Mouse (Mus musculus) kidney, adult 2 months (tissue): ENCODE results near the gene Tcf25. TPM values are rescaled to one million over a fixed set of nuclear protein-coding genes. Genes with fewer than 3 reads are reported as not detected.

Source experiments
- DNase-seq: peaks from one replicate; pipeline ENCODE4 v3.0.0; 2021
- H3K27ac ChIP-seq: fragments of 200-500 bp; 2 replicates; pipeline ENCODE4 v1.5.1; 2012; ENCODE audit warnings: low read depth, low read length, control low read depth, inconsistent platforms; ENCODE audit not compliant: insufficient read depth
- H3K27me3 ChIP-seq: fragments of 200-500 bp; replicated peaks from 2 replicates; pipeline ENCODE4 v1.6.1; 2012; ENCODE audit warnings: mild to moderate bottlenecking, moderate library complexity, low read length, inconsistent platforms; ENCODE audit not compliant: control insufficient read depth, insufficient read depth
- H3K36me3 ChIP-seq: fragments of 200-500 bp; 2 replicates; pipeline ENCODE4 v1.6.1; 2012; ENCODE audit warnings: mild to moderate bottlenecking, moderate library complexity, low read length, inconsistent platforms; ENCODE audit not compliant: control insufficient read depth, insufficient read depth
- H3K4me1 ChIP-seq: fragments of 200-500 bp; 2 replicates; pipeline ENCODE4 v1.6.1; 2011; ENCODE audit warnings: low read length; ENCODE audit not compliant: control insufficient read depth, insufficient read depth
- H3K4me3 ChIP-seq: fragments of 200-500 bp; 2 replicates; pipeline ENCODE4 v1.5.1; 2011; ENCODE audit warnings: mild to moderate bottlenecking, low read depth, low read length, control low read depth; ENCODE audit not compliant: insufficient read depth
- CTCF ChIP-seq: fragments of 200-500 bp; conservative IDR thresholded peaks from 2 replicates; pipeline ENCODE4 v1.5.1; 2011; ENCODE audit warnings: low read depth, mild to moderate bottlenecking, control low read depth, low read length, moderate library complexity, mixed read lengths; ENCODE audit not compliant: insufficient read depth, insufficient read length
- POLR2A ChIP-seq: fragments of 200-500 bp; IDR thresholded peaks from one replicate; pipeline ENCODE4 v1.6.1; 2011; ENCODE audit warnings: low read depth, low read length, control low read depth
- WGBS: fragments of 180-500 bp; shearing (Covaris S2); methylation state at CpG from one replicate; pipeline ENCODE4 v1.1.7; 2018; 5-methylcytosine and 5-hydroxymethylcytosine counted together
- polyA plus RNA-seq: library from polyadenylated mRNA; depleted of rRNA; stranded (reverse); fragments of >200 nt; gene quantifications from 2 replicates; pipeline ENCODE4 v1.2.3, GENCODE M21; 2012

Tcf25 gene
- polyA plus RNA-seq, 1 experiment = 164 TPM

- Histone ChIP-seq H3K27me3 (no peaks in the 10 kb centered on the region), H3K4me1 (peaks cover 7% of the 10 kb centered on the region; the same call in 1 of the 2 replicates), H3K27ac (peak overlapping the region; percentile 58), H3K36me3 (no peaks in the 10 kb centered on the region), H3K4me3 (no peak overlapping the region)
- peak; percentile 87 for DNase-seq
- 21% methylated on average over 9 of the region's 9 CpGs for WGBS
- no peak for TF ChIP-seq CTCF
- TF ChIP-seq POLR2A = no peak
Measured at GRCm38 (mm10) chr8:123348237-123348843, 25.2 kb upstream of the Tcf25 start.

DNA sequence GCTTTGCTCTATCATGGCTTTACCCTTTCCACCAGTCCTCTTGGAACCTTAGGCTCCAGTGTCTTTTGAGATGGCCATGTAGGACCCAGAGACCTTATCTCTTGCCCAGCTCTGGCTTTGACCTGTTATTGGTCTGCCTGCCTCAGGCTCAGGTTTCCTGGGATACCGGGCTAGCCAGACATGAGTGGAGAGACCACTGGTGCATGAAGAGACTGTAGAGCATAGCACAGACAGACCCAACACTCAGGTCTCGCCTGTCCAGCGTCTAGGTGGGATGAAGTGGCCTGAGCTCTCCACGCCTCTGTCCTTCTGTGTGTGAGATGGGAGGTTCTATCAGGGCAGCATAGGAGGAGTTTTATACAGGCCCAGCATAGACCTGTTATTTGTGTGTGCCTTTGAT lies 24.5 kb upstream of the Tcf25 start:
- Histone ChIP-seq H3K27me3 (no peaks in the 10 kb centered on the region), H3K27ac (peak overlapping the region; percentile 58; the same call in 1 of the 2 replicates), H3K4me1 (peaks cover 7% of the 10 kb centered on the region; the same call in 1 of the 2 replicates), H3K4me3 (no peak overlapping the region), H3K36me3 (no peaks in the 10 kb centered on the region)
- TF ChIP-seq CTCF (no peak), POLR2A (no peak)
- no peak for DNase-seq
- 48% methylated on average over 4 of the region's 4 CpGs for WGBS

GRCm38 (mm10) chr8:123352118-123352517 lies 21.4 kb upstream of the Tcf25 start:
- TF ChIP-seq CTCF (no peak), POLR2A (no peak)
- DNase-seq = no peak
- no peaks in the 10 kb centered on the region for H3K36me3 ChIP-seq
- WGBS = 78% methylated on average over 12 of the region's 12 CpGs
- H3K27me3 ChIP-seq = no peaks in the 10 kb centered on the region
- no peak overlapping the region for H3K4me3 ChIP-seq
- peaks cover 7% of the 10 kb centered on the region; the same call in 1 of the 2 replicates for H3K4me1 ChIP-seq
- H3K27ac ChIP-seq = no peak overlapping the region

DNA sequence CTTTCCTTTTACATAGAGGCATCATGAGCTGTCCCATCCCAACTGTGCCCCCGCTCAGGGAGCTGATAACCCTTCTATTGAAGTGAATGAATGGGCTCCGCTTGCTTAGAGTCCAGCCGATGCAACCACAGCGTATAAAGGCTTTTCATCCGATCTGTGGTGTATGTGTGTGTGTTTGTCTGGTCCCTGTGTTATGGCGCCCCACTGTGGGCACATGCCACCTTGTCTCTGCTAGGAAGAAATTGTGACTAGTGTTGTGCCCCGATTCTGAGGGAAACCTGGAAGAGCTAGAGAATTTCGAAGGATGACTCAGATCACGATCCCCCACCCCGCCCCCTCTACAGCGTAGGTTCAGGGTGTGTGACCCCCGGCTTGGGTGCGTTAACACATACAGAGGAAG lies 20.8 kb upstream of the Tcf25 start:
- no peak for TF ChIP-seq POLR2A
- peak; percentile 87 for TF ChIP-seq CTCF
- Histone ChIP-seq H3K27me3 (no peaks in the 10 kb centered on the region), H3K27ac (no peak overlapping the region), H3K4me1 (peaks cover 7% of the 10 kb centered on the region; the same call in 1 of the 2 replicates), H3K36me3 (no peaks in the 10 kb centered on the region), H3K4me3 (no peak overlapping the region)
- peak; percentile 70 for DNase-seq
- 30% methylated on average over 13 of the region's 13 CpGs for WGBS

DNA sequence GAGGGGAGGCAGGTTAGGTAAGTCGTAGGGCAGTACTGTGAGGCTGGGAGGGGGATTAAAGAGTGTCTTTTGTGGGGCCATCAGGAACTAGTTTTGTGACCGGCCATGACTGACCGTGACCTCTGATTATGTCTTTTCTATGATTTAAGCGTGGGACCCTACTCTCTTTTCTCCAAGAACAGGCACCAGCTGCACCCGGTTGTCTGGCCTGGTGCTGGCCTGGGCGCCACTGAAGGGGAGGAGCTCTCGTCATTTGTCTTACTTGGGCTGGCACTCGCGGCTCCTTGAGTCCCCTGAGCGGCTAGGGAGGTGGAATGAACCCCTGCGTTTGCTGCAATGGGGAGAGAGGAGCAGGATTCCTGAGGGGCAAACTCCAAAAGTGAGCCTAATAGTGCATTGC lies 20.3 kb upstream of the Tcf25 start:
- 40% methylated on average over 11 of the region's 11 CpGs for WGBS
- H3K4me1 ChIP-seq = peaks cover 7% of the 10 kb centered on the region; the same call in 1 of the 2 replicates
- TF ChIP-seq POLR2A = no peak
- TF ChIP-seq CTCF = no peak
- DNase-seq = no peak
- no peak overlapping the region for H3K4me3 ChIP-seq
- H3K27me3 ChIP-seq = no peaks in the 10 kb centered on the region
- H3K36me3 ChIP-seq = no peaks in the 10 kb centered on the region
- no peak overlapping the region for H3K27ac ChIP-seq

GRCm38 (mm10) chr8:123361082-123361739 lies 12.3 kb upstream of the Tcf25 start:
- DNase-seq = peak; percentile 89
- 49% methylated on average over 12 of the region's 12 CpGs for WGBS
- peak; percentile 97; the same call in 1 of the 2 replicates for TF ChIP-seq CTCF
- TF ChIP-seq POLR2A = no peak

DNA sequence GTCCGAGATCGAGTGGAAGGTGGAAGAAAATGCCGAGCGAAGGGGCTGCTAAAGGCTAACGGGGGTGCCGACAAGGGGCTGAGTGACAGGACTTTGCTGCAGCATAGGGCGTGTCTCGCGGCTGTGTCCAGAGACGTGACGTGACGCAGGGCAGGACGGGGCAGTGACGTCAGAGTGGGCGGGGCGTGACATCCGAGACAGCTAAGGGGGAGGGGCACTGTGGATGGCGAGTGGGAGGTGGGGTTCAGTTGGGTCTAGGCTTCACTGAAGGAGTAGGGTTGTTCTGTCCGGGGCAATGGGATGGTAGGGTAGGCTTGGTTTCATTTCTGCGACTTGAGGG lies 656 bp downstream of the Tcf25 start:
- no peaks in the 10 kb centered on the region for H3K27me3 ChIP-seq
- H3K36me3 ChIP-seq = no peaks in the 10 kb centered on the region
- TF ChIP-seq POLR2A (peak; percentile 38), CTCF (no peak)
- peak; percentile 96 for DNase-seq
- peak overlapping the region; percentile 93 for H3K27ac ChIP-seq
- H3K4me1 ChIP-seq = peaks cover 5% of the 10 kb centered on the region; the same call in 1 of the 2 replicates
- H3K4me3 ChIP-seq = peak overlapping the region; percentile 76
- WGBS = under 1% methylated on average over 20 of the region's 20 CpGs

More at GRCm38 (mm10) chr8:123361082-123361739, 12.3 kb upstream of the Tcf25 start:
- H3K4me1 ChIP-seq = no peaks in the 10 kb centered on the region; the same call in 1 of the 2 replicates
- no peaks in the 10 kb centered on the region for H3K27me3 ChIP-seq
- H3K27ac ChIP-seq = no peak overlapping the region
- no peak overlapping the region for H3K4me3 ChIP-seq
- H3K36me3 ChIP-seq = no peaks in the 10 kb centered on the region
